Mouse (Mus musculus) spleen, embryonic (tissue): Measurements from ENCODE around the gene Ntn4.

Source experiments
- CTCF ChIA-PET: fragments of 350-600 bp; sonication (Branson Sonifier 250); formaldehyde crosslinking; loops from one replicate; lab custom pipeline; 2022; lab: Charles Lee

The Ntn4 gene

DNA sequence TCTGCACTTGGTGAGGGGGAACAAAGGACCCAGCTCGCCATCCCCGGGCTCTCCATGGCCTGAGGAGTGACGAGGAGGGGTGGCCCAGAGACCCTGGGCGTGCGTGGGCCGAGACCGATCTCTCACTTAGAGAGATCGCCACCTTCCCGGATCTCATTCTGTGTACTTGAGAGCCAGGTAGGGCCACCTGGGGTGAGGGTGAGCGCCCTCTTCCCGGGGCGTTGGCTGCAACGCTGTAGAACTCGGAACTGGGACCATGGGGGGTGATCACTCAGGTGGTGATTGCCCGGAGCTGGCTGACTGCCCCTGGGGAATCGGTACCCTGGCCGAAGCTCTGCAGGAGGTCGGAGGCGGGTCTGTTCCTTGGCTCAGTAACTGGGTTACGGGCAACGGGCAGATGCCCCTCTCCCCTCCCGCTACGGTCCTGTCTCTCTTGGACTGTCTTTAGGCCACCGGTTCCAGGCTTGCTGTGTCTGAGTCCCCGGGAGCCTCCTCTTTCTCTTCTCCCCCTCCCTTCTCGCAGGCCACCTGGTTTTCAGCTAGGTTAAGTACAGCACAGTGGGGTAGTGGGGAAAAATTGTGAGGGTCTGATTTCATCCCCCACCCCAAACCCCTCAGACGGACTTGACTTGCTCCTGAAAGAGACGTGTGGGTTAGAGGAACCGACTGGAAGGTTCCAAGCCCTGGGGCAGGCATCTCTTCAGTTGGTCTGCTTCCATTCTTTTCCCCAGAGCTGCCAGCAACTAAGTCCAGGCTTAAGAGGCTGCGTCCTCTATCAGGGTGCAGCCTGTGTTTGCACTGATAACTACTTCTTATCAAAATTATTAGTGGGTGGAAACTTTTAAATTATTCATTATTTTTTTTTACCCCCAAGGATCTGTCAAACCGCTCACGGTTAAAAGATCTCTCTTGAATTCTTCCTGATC, 1.6 kb downstream of the Ntn4 start:
- CTCF ChIA-PET = no interaction called here

DNA sequence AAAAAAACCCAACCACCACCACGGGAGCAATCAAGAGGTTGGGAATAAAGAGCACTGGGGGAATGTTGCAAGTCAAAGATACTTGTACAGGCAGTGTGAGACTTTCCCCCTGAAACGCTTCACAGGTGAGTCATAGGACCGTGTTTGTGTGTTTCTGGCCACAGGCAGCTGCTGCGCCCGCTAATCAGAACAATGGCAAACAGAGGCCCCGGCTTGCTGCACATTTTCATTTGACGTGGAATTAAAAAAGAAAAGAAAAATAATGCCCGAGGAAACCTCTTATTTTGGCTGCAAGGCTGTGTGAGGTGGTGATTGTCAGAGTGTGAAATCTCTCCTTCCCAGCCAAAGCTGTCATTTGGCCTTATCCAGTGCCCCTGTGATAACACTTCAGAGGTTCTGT, 2.4 kb downstream of the Ntn4 start:
- CTCF ChIA-PET = no interaction called here

DNA sequence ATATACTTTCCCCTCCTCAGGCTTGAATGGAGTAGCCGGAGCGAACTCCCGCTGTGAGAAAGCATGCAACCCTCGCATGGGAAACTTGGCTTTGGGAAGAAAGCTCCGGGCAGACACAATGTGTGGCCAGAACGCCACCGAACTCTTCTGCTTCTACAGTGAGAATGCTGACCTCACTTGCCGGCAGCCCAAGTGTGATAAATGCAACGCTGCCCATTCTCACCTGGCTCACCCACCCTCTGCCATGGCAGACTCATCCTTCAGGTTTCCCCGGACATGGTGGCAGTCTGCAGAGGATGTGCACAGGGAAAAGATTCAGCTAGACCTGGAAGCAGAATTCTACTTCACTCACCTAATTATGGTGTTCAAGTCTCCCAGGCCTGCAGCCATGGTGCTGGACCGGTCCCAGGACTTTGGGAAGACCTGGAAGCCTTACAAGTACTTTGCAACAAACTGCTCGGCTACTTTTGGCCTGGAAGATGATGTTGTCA, 4.0 kb downstream of the Ntn4 start:
- CTCF ChIA-PET = no interaction called here

DNA sequence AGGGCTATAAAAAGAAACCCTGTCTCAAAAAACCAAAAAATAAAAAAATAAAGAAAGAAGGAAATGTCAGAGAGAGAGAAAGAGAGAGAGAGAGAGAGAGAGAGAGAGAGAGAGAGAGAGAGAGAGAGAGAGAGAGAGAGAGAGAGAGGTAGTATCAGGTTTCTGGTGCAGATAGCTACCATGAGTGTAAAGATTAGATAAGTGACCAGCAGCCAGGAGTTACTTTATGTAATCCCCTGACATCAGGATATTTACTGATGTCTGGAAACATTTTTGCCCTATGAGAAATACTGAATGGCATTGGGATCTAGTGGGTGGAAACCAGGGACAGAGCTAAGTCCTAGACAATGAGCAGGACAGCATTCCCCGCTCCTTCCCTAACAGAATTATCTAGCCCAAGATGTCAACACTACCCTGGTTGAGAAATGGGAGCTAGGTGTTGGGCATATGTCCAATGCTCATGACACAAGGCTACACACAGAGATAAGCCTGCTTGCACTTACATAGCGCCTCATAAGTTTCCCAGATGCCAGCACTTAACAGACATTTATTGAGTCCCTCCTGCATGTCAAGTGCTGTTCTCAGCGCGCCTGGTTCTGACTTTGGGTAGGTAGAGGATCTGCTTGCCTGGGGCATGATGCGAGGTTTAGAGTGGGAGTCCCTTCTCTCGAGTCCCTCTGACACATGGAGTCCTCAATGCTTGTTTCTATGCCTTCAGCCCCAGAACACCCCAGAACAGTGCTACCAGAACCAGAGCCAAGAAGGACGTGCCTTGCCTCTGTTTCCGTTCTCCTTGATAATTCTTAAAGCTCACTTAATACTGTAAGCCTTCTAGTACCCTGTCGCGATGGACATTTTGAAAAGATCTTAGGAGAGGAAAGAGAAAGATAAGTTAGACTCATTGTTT, 7.4 kb downstream of the Ntn4 start:
- CTCF ChIA-PET = interaction anchor here (0.6 to 0.8 kb wide), 2 partner anchors 24 to 912 kb away, joined by 3 to 9 read pairs; no protein-coding TSS in a partner anchor

DNA sequence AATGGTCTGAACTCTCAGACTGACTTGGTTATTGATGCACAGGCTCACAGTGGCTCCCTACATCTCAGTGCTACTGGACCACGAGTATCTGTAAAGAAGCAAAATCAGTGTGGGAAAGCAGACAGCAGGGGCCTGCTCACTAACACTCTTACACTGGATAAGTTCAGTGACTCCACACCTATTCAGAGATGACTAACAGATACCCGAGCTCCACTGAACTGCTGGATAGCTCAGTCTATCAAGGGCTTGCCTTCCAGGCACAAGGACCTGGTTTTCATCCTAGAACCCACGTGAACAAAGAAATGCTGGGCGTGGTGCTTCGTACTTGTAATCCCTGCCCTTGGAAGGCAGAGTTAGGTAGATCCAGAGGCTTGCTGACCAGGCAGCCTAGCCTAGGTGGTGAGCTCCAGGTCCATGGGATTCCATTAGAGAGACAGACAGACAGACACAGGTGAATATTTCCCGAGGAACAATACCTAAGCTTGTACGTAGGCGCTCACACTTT, 8.2 kb downstream of the Ntn4 start:
- CTCF ChIA-PET = interaction anchor here (0.6 kb wide), 1 partner anchor 913 kb away, joined by 3 read pairs; no protein-coding TSS in a partner anchor

DNA sequence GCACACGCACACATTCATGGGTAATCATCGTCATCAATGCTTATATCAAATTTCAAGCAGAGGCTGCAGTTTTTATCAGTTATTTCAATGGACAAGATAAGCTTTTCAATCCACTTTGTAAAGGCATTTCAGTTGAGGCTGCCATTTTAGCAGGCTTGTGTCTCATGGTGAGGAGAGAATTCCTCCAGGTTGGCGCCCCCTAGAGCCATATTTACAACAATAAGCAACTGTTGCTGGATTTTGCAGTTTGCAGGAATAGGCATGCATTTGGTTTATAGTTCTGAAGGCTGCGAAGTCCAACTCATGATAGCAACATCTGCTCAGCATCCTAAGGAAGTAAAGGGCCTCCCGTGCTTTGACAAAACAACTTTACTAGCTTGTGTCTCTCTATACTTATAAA, 8.6 kb downstream of the Ntn4 start:
- CTCF ChIA-PET = no interaction called here

DNA sequence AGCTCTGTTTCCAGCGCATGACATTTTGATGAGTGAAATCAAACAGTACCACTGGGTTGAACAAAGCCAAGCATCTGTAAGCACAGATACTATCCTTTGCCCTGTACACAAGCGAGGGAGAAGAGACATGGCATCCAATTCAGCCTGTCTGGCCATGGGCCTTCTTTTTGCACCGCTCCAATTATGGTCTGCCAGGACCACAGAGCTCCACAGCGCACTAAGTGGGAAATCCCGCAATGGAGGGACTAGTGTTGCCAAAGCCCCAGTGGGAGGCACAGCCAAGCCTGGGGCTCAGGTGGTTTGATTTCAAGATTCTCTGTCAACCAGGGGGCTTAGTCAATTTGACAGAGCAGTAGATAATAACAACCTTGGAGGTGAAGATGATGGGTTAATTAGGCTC, 9.1 kb downstream of the Ntn4 start:
- CTCF ChIA-PET = no interaction called here

DNA sequence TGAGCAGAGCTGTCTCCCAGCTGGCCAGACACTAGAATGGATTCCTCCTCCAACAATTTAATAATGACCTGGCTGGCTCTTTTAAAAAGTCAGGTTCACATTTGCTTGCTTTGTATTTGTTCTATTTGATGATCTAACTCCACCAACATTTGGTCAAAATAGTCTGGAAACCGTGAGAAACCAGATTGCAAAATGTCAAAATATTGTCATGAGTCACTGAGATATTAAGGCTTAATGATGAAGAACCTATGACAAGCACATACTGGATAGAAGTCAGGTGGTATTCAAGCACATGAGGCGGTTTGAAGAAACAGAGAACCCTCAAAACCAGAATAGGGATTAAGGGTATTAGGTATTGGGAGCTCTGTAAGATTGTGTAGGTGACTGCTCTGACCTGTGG, 12.8 kb downstream of the Ntn4 start:
- CTCF ChIA-PET = no interaction called here

DNA sequence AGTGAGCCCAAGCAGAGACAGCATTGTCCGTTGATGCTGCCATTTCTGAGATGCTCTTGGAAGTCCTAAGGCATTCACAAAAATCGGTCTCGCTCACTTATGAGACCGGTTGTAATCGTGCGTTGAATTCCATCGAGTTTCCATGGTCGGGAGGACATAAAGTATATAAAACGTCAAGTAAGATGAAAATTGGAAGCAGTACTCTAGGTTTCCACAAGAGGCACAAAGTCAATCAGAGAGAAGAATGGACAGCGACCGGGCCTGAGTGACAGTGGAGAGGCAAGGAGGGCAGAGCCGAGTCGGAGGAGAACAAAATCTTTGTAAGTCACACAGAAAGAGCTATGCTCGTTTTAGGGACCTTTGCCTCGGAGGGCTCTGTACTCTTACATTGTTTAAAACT, 14.9 kb downstream of the Ntn4 start:
- CTCF ChIA-PET = no interaction called here

DNA sequence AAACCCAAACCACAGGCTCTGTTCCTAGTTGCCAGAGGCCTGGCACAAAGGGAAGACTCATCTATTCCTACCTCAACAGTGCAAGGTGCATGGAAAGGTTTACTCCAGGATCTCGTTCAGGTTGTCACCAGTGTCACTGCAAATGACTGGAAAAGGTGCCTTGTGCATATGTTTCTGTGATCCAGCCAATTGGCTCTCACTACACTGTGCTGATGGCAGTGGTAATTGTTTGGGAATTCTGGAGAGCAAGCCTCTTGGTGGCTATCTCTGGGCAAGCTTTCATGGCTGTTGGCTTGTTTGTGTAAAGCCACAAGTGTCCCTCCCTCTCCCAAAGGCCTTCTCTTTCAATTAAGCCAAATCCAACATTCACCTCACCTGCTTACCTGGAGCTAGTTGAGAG, 19.3 kb downstream of the Ntn4 start:
- CTCF ChIA-PET = no interaction called here

DNA sequence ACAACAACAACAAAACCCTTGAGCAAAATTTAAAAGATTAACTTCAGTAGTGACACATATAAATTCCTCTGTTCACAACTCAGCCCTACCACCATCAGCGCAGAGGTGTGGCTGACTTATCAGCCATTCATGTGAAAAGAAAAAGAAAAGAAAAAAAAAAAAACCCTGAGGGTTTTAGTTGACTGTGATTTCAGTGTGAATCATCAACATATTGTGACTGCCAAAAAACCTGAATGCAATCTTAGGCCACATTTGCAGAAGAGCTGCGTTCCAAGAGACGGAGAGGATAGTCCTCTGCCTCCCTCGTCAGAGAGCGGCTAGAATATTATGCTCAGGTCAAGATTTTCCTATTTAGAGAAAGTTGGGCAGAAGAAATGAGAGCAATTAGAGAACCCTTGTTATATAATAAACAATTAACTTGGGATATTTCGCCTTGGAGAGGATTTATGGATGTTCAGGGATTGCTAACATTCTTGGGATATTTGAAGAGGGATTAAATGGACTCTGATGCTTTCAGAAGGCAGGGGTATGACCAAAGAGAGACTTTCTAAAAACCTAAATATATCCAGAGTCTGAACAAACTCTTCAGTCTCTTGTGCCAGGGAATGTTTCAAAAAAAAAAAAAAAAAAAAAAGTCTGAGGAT, 21.0 kb downstream of the Ntn4 start:
- CTCF ChIA-PET = no interaction called here

DNA sequence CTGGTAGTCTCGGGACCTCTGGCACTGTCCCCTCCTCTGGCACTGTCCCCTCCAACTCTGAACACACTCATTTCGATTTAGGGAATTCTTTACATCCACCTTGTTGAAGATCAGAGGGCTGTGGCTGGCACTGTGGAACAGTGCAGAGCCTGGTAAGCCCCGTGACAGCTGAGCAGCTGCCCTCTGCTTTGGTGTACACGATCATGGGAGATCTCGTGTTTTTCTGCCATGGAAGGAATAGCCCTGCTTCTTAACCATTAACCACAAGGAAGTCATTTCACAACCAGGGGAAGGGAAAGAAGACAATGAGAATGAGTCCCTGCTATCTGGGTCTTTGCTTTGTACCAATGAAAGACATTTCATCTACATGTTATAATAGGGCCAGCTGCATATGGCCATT, 21.5 kb downstream of the Ntn4 start:
- CTCF ChIA-PET = no interaction called here

DNA sequence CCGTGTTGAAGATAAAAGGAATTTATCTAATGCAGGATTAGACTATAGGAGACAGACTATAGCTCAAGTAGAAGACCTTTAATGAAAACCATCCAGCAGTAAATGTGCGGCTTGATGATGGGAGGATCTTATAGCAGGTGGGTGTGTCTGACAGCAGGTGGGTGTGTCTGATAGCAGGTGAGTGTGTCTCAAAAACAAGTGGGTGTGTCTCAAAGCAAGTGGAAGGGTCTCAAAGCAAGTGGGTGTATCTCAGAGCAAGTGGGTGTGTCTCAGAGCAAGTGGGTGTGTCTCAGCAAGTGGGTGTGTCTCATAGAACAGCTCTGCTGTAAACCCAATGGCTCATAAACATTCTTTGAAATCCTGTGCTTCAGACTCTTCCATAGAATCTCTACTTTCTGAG, 25.7 kb downstream of the Ntn4 start:
- CTCF ChIA-PET = no interaction called here

DNA sequence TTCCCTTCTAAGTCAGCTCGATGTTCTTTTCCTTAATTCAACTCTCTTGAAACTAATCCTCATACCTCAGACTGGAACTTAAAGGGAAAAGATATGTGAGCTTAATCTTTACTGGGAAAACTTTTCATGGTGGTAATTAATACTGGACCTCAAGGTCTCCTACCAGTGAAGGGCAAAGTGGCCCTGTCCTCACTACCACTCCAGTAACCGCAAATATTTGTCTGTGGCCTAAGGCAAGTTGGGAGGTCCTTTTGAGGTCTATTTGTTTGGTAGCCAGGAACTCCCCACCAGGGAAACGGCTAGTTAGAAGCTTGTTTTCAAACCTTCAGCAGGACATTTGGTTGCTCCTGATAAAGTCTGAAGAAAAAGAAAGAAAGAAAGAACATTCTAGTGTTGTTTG, 26.5 kb downstream of the Ntn4 start:
- CTCF ChIA-PET = interaction anchor here (0.5 kb wide), 1 partner anchor 435 kb away, joined by 3 read pairs; no protein-coding TSS in a partner anchor

DNA sequence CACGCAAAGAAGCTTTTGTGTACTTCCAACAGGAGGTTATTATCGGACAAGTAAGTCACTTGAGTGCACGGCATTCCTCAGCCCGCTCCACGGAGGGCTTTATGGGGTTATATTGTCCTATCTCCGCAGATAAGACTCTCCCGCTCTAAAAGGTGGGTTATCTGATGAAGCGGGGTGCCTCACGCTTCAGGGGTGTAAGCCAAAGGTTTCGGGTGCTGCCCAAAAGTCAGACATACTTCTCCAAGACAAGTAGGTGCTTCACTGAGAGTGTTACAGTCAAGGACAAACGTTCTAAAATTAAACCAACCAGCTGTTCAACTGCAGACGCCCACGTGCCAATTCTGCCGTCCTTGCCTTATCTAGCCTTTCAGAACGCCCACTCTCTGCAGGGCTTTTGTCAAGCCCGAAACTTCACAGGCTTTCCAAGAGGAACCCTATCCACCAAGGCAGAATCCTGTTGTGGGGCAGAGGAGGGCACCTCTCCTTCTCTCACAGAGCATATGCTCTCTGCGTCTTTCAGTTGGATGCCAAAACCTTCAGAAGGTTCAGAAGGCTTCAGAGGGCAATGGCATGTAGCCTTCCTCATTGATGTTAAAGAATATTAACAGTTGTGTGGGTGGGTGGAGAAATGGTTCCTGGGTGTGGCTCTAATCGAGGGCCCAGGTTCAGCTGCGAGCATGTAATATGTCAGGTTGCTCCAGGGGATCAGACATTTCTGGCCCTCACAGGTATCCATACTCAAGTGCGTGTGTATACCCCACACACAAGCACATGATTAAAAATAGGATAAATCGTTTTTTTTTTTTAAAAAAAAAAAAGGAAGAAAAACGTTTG, 32.4 kb downstream of the Ntn4 start:
- CTCF ChIA-PET = no interaction called here

DNA sequence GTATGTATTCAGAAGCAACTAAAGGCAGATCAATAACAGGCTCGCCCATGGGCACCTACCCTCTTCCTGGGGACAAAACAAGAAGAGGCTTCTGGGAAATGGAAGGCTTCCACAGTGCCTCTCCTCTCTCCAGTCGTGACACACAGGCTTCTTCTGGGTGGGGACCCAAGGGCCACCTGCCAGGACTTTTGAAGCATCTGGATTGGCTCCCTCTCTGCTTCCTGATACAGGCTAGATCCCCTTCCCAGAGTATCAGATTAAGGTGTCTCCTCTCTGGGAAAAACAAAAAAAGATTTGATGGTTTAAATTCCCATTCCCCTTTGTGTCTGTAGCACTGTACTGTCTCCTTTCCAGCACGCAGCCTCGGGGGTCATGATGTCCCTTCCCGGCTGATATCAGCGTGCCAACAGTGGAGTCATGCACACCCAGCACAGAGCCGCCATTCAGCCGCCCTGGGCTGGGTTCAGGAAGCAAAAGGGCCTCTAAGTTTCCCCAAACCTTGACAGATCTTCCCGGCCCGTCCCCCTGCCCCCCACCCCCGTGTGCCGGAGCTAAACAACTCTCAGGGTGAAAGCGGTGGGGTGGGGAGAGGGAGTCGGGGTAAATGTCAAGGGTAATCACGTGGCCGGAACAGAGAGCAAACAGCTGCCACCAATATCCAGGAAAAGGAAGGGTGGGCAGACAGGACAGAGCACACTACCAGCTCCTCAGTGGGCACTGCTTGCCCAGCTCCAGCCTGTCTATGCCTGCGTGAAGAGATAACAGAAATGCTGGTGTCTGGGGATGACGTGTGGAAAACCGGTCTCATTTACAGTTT, 38.9 kb downstream of the Ntn4 start:
- CTCF ChIA-PET = no interaction called here

DNA sequence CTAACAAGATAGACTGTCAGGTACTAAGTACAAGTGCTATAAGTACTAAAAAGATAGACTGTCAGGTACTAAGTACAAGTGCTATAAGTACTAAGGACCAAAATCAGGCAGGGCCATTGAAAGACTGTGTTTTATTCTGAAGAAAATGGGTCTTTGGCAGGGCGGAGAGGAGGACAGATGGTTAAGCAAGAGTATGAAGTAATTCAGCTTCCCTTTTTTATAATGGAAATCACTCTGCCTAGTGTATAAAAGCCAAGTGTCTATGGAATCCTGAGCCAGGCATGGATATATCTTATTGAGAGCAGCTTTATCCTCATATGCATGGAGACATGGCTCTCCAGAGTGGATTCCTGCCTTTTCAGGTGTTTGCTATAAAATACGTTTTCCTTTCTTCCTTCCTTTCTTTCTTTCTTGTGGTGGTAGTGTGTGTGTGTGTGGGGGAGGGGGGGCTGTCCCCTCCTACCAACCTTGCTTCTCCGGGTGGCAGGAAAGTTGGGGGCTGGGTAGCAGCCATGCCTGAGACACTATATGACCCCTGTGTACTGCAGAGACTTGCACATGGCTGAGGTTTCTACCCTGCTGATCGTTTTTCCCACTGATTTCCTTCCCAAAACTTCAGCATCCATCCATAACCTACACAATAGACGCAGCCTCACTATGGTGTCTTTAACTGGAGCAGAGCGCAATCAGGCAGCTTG, 40.3 kb downstream of the Ntn4 start:
- CTCF ChIA-PET = no interaction called here

DNA sequence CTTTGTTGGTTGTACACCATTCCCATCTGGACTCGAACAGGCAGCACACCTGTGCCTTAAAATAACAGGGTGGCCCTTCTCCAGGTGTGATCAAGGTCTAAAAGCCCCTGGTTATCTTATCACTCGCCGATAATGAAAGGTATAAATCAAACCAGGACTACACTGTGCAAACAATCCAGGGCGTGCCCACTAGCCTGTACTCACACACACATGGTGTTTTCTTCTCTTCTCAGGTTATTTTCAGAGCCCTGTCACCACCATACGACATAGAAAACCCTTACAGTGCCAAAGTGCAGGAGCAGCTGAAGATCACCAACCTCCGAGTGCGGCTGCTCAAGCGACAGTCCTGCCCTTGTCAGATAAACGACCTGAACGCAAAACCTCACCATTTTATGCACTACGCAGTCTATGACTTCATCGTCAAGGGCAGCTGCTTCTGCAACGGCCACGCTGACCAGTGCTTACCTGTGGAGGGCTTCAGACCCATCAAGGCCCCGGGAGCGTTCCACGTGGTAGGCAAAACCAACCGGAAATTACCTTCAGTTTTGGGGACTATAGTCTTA, 41.8 kb downstream of the Ntn4 start:
- CTCF ChIA-PET = no interaction called here

DNA sequence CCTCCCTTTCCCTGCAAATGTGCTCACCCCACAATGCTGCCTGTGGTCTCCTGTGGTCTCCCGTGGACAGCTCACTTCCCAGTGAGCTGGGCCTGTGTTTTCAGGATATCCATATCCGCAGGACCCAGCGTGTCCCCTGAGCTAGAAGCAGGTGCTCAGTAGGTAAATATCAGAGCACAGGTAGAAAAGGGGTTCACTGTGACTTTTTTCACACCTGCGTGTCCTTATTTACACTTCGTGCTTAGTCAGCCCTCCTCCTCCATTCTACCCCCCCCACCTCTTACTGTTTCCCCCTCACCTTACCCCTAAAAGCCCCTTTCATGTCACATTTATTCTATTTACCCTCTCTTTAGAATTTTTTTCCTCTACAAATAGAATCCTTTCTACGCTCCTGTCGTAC, 42.7 kb downstream of the Ntn4 start:
- CTCF ChIA-PET = no interaction called here
